Comparison of ENCODE assay signal across 15 mouse cellular contexts in the genomic region with DNA sequence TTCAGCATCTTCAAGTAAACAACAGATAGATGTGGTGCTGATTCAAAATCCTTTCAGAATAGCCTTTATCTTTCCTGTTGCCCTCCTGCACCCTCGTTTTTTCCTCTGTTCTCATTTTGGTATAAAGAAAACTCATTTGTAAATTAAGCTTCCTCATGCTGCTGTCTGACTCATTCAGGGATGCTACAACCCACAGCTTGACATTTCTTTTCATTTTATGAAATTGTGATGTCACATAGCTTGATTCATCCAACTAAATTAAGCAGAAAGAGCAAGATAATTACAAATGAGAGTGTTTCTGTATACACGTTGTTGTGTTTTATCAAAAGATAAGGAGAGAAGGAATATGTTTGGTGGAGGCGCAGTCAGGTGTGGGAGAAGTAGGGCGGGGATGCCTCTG.
"Had no signal": no experiment of that assay in that cellular context is flagged by ENCODE, and none has a peak within 500 bp of the region (broad histone marks: within the 10 kb centered on the region; RNA-seq: fewer than 3 reads in every experiment).

No protein-coding gene starts in this region.

- H3K27me3 ChIP-seq: neural tube, embryonic 15.5 days; stomach, embryonic 15.5 days had no signal

- H3K27ac ChIP-seq: neural tube, embryonic 15.5 days; stomach, embryonic 15.5 days; stomach, postnatal 0 days had no signal

- H3K9me3 ChIP-seq: neural tube, embryonic 15.5 days; stomach, embryonic 15.5 days had no signal

- H3K4me2 ChIP-seq: neural tube, embryonic 15.5 days; stomach, embryonic 15.5 days had no signal

- H3K9ac ChIP-seq: neural tube, embryonic 15.5 days; stomach, embryonic 15.5 days had no signal

- DNase-seq: retina, postnatal 1 day; right cerebral cortex, adult 18-20 months; right cerebral cortex, postnatal 14 days; right cerebral cortex, postnatal 25 days; right cerebral cortex, postnatal 4 days; spleen, adult 18-20 months; thymus, adult 18-20 months; thymus, adult 2 months; thymus, postnatal 14 days; thymus, postnatal 25 days; thymus, postnatal 36 days; thymus, postnatal 4 days had no signal

- H3K4me1 ChIP-seq: neural tube, embryonic 15.5 days; stomach, embryonic 15.5 days had no signal

- H3K4me3 ChIP-seq: neural tube, embryonic 15.5 days; stomach, embryonic 15.5 days had no signal

- H3K36me3 ChIP-seq: neural tube, embryonic 15.5 days; stomach, embryonic 15.5 days had no signal
